Mouse (Mus musculus) kidney, adult 2 months (tissue): Measurements from ENCODE around the gene Lrrc32.

Experiments
- CTCF ChIP-seq: fragments of 200-500 bp; conservative IDR thresholded peaks from 2 replicates; pipeline ENCODE4 v1.5.1; 2011; ENCODE audit warnings: low read depth, mild to moderate bottlenecking, control low read depth, low read length, moderate library complexity, mixed read lengths; ENCODE audit not compliant: insufficient read depth, insufficient read length
- POLR2A ChIP-seq: fragments of 200-500 bp; IDR thresholded peaks from one replicate; pipeline ENCODE4 v1.6.1; 2011; ENCODE audit warnings: low read depth, low read length, control low read depth

- TF ChIP-seq CTCF (no peak), POLR2A (no peak)
Measured at GRCm38 (mm10) chr7:98460319-98460718, 28.8 kb upstream of the Lrrc32 start.
